Mouse (Mus musculus) lung, adult 2 months (tissue): ENCODE data around the gene Eif3f.

Experiments used
- CTCF ChIP-seq: fragments of 200-500 bp; IDR thresholded peaks from 2 replicates; pipeline ENCODE4 v1.5.1; 2011; ENCODE audit warnings: mild to moderate bottlenecking, low read length, control low read depth; ENCODE audit not compliant: insufficient read depth
- POLR2A ChIP-seq: fragments of 200-500 bp; IDR thresholded peaks from 2 replicates; pipeline ENCODE4 v1.6.1; 2011; ENCODE audit warnings: low read depth, mild to moderate bottlenecking, control low read depth, low read length, borderline replicate concordance; ENCODE audit errors: extremely low read depth

DNA sequence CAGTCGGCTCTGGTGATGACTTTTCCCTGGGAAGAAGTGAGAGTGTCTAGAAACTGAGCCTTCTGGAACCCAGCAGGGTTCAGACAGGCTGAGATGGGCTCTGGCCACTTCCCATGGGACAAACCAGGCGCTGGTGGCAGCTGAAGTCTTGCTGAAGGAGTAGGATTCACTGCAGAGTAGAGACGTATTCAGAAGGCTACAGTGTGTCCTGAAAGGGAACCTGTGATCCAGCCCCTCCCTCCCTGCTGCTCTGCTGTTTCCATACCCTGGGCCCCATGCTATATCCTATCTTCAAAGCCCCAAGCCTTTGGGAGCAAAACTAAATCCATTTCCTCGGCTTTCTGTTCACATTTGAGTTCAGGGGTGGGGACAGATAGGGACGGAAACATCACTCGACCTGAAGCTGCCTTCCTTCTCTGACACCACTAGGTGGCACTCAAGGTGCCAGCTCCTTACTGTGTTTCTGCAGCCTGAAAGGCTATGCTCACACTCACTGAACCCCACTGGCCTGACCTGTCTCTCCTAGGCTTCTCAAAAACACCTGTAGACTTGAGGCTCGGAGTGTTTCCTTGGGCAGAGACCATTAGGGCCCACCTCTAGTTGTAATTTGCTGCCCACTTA lies 32.6 kb downstream of the Eif3f start:
- TF ChIP-seq CTCF (peak; percentile 96), POLR2A (no peak)
